Mouse (Mus musculus) monocyte, adult 59 days (primary cell): Measurements from ENCODE around the gene Vmn1r234. TPM values are rescaled to one million over a fixed set of nuclear protein-coding genes. Genes with fewer than 3 reads are reported as not detected.

ENCODE experiments used
- total RNA-seq, 2 experiments: library from RNA; stranded (reverse); gene quantifications; one replicate each; pipeline ENCODE4 v1.2.4; 2023

Vmn1r234 gene
- not detected for total RNA-seq

GRCm38 (mm10) chr17:21225787-21226186 lies at the start of gene Vmn1r234:
TSS of gene Vmn1r234 (plus strand) at chr17:21226087.

GRCm38 (mm10) chr17:21256111-21256510 lies 30.2 kb downstream of the Vmn1r234 start, which contains the start of gene Vmn1r235:
TSS of gene Vmn1r235 (plus strand) at chr17:21256411.

DNA sequence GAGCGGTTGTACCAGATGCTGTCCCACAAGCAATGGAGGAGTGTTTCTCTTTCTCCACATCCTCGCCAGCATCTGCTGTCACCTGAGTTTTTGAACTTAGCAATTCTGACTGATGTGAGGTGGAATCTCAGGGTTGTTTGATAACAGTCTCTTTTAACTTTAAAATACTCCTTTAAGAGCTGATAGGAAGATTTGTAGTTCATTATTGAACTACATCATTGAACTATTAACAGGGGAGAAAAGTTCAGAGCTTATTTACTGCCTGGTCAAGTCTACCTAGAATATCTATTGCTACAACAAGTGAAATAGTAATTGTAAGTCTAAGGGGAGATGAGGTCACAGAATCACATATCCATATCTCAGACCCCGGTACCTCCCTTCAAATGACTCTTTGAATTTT lies 56.8 kb downstream of the Vmn1r234 start, which contains the start of gene Vmn1r236:
Gene Vmn1r236 (plus strand): TSS at position 301 of the 400 bp plus-strand sequence.

Other genes with a start within 250 kb of the Vmn1r234 start
- gene Vmn1r233, start 229.6 kb upstream of the Vmn1r234 start, total RNA-seq: not detected
- 10 to 100 TPM; 12.4 to 13.1 TPM for gene Zfp160, start 217.2 kb upstream of the Vmn1r234 start, total RNA-seq
- not detected for gene Vmn1r235, start 30.3 kb downstream of the Vmn1r234 start, total RNA-seq
- gene Vmn1r236, start 56.9 kb downstream of the Vmn1r234 start, total RNA-seq: not detected
- not detected for gene Vmn1r237, start 85.8 kb downstream of the Vmn1r234 start, total RNA-seq
- 1 to 10 TPM; 2.8 to 3.0 TPM for gene Zfp677, start 157.7 kb downstream of the Vmn1r234 start, total RNA-seq
- 1 to 10 TPM; 1.6 TPM for gene Zfp54, start 197.1 kb downstream of the Vmn1r234 start, total RNA-seq
- gene Zfp51, start 224.3 kb downstream of the Vmn1r234 start, total RNA-seq: 1 to 10 TPM; 5.4 to 6.7 TPM